Mouse (Mus musculus) retina, embryonic 14.5 days (tissue): ENCODE data around the gene Tapbpl.
A peak's percentile ranks its signal among the peaks of the same experiment; 100 is the strongest.

ENCODE experiments used
- DNase-seq: peaks from one replicate; pipeline ENCODE4 v3.0.0-alpha.2; 2015; ENCODE audit warnings: low spot score

Tapbpl gene

DNA sequence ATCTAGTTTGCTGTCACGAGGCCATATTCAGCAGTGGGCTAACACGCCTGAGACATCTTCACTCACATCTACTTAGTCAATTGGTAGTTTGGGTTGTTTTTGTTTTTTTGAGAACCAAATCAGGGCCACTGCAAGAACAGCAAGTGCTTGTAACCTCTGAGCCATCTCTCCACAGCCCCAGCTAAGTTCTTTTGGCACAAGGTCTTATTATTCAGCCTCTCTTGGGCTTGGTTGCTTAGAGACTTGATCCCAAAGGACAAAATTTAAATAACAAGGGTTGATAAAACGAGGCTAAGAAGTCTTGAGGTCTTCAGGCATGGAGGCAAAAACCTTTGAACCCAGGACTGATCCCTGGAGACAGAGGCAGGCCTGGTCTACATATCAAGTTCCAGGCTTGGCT is 35.4 kb downstream of the Tapbpl start:
- no peak for DNase-seq

DNA sequence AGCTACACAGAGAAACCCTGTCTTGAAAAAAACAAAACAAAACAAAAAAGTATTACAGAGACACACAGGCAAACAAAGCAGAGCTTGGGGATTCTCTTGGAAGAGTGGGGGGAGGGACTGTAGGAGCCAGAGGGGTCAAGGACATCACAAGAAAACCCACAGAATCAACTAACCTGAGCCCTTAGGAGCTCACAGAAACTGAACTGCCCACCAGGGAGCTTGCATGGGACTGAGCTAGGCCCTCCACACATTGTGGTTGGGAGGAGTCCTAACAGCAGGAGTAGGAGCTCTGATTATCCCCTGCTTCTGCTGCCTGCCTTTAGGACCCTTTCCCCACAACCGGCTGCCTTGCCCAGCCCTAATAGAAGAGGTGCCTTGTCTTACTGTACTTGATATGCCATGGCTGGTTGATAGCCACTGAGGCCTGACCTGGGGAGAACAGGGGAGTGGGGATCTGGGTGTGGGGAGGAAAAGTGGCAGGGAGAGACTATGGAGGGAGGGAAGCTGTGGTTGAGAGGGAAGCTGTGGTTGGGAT is 36.1 kb downstream of the Tapbpl start:
- DNase-seq = no peak

DNA sequence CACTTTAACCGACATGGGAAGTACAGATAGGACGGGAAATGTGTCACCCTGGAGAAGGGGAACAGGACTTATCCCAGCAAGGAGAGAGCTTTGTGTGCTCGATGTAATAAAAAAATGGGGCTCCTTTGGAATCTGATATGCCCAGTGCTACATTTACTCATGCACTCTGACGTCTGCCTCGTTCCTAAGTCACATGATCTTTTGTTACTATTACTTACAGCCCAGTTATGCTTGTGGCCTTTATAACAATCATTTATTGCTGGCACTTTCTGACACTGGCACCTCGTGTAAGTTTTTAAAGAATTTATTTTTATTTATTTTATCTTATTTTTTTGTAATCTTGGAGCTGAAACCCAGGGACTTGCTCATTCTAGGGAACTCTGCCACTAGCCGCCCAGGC is 38.3 kb downstream of the Tapbpl start:
- DNase-seq = no peak

DNA sequence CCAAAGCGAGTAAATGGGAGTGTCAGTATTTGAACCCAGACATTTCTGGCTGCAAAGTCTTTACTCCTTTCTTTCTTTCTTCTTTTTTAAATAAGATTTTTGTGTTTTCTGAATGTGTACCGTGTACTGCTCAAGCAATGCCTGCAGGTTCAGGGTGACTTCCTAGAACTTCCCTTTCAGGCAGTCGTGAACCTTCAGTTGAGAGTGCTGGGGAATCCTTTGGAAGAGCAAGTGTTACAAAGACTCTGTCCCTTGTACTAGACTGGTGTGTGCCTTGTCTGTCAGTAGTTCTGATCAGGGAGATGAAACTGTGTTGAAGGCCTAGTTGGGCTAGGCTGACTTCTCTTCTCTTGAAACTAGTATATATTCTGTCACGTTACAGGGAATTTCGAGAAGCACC is 38.8 kb downstream of the Tapbpl start:
- no peak for DNase-seq

DNA sequence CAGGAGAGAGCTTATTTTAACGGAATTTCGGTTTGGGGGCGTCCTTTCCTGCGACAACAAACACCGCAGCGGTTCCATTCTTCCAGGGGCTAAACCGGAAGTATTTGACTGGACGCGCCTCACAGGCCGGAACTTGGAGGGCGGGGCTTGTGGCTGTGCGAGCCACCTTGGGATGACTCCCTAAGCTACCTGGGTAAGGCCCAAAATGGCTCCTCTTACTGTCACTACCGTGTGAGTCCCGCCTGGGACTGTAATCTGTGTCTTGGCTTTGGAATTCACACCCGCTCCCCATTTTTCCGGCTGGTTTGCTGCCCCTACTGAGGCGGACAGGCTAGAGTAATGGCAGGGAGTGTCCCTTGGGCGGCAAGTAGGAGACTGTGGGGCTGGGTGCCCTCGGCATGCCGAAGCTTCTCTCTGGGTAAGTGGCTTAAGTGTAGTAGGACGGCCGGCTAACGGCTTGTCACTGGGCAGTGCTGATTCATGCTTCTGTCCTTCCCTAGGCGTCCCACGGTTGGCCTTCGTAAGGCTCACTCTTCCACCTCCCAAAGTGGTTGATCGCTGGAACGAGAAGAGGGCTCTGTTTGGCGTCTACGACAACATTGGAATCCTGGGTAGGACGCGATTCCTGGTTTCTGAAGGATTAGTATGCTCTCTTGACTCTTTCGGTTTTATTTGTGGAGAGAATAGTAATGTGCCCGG is 39.5 kb downstream of the Tapbpl start:
- peak; percentile 95 for DNase-seq

DNA sequence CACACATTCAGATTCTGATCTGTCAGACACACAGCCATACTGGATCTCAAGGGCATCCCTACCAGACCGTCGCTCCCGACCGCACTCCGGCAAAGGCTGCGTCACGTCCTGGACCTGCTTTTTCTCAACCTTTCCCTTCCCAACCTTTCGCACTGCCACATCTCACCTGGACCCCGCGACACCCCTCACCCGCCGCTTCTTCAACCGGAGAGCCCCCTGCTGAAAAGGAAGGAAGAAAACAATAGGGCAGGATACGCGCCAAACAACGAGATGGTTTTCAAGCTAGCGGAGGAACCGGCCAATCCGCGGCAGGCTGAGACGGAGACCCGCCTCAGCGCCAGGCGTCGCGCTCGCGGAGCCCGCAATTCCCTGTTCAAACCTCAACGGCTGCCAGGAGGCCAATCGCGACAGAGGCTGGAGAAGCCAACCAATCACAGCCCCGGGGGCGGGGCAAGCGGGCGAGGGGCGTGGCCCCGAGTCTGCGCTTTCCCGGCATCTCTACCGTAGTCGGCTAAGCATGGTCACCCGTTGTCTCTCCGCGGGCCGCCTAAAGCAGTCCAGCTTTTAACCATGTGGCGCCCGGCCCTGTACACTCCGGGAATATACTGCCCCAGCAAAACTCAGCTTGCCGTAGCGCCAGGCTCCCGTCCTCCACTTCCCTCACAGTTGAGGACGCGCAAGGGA is 40.2 kb downstream of the Tapbpl start, which contains the start of the genes Ncapd2 and Mrpl51:
Gene Ncapd2 (minus strand): TSS at position 370 of the 684 bp plus-strand sequence.
Gene Mrpl51 (plus strand): TSS at position 470 of the 684 bp plus-strand sequence.
- peak; percentile 99 for DNase-seq

DNA sequence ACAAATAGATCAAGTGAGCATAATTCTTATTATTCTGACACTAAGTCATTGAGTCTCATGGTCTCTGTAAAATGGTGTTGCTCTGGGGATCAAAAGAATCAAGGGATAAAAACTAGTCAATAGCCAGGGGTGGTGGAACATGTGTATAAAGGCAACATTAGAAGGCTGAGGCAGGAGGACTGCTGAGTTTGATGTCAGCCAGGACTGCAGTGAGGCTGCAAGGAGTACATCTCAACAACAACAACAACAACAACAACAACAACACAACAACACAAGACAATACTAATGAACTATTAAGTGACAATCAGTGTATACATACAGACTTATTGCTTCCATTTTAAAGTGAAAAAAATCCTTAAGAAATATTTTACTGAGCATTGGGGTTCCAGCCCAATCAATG is 40.8 kb downstream of the Tapbpl start:
- DNase-seq = no peak

DNA sequence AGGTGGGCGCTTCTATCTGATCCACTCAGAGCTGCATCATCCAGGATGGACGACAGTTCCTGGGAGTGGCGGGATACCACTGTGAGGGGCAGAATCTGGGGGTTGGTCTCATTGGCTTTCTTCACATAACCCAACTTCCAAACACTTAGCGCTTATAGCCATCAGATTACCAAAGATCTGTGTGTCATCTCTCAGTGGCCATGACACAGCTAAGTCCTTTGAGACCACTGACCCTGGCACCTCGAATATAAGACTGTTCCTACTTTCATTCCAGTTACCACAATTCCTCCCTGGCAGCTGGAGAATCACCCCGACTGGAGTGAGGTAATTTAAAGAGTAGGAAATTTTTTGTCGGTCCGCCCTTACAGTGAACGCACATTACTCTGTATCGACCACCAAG is 45.5 kb downstream of the Tapbpl start:
- no peak for DNase-seq

DNA sequence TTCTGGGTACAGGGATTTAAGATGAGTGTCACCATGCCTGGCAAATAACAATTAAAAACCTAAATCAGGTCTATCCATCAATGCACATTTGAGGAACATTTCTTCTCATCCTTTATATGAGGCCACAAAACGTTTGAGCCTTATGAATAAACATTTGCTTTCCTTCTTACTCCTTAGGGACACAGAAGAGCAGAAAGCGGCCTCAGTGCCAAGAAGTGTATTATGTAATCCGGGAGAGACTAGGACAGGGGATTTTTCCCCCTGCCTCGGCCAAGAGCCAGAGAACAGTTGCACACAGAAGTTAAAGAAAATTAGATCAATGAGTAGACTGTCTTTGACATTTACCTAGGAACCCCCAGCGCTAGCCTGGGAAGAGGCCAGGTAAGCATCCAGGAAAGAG is 49.5 kb downstream of the Tapbpl start:
- DNase-seq = no peak

DNA sequence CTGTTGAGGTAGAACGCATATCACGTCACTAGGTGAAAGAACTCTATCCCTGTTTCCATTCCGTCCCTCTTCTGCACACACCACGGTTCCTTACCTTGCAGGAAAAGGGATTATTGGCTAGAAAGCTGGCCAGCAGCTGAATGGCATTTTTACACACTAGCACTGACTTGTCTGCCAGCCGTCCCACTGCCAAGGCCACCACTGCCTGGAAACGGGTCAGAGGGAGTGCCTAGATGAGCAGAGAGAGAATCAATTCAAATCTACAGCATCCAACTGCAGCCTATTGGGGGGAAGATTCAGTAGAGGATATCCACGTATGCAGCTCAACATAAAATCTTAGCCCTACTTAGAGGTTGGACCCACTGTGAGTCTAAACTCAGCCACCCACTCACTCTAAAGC is 52.1 kb downstream of the Tapbpl start:
- DNase-seq = no peak

DNA sequence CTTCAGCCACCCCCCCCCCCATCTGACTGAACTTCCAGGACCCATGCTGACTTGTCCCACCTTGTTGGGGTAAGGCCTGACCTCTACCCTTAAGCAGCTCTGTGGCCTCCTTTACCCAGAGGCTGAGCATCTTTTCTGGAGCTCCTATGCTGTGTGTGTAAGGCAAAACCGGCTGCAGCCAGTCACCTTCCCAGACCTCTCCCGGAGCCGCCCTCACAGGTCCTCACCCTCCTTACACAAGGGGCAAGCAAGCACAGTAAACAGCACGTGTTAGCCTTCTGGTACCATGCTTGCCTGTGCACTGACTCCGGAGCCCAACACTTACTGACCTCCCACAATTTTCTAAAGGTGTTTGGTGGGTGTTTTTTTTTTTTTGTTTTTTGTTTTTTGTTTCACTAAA is 56.2 kb downstream of the Tapbpl start:
- DNase-seq = no peak
